Mouse (Mus musculus) duodenum, adult 2 months (tissue): ENCODE results near the gene Adrm1. TPM values are rescaled to one million over a fixed set of nuclear protein-coding genes. Genes with fewer than 3 reads are reported as not detected.

Source experiments
- polyA plus RNA-seq: library from polyadenylated mRNA; depleted of rRNA; stranded (reverse); fragments of >200 nt; gene quantifications from 2 replicates; pipeline ENCODE4 v1.2.3, GENCODE M21; 2012; ENCODE audit warnings: low replicate concordance; rRNA removed

The Adrm1 gene
- 139 and 187 TPM in 2 replicates for polyA plus RNA-seq

DNA sequence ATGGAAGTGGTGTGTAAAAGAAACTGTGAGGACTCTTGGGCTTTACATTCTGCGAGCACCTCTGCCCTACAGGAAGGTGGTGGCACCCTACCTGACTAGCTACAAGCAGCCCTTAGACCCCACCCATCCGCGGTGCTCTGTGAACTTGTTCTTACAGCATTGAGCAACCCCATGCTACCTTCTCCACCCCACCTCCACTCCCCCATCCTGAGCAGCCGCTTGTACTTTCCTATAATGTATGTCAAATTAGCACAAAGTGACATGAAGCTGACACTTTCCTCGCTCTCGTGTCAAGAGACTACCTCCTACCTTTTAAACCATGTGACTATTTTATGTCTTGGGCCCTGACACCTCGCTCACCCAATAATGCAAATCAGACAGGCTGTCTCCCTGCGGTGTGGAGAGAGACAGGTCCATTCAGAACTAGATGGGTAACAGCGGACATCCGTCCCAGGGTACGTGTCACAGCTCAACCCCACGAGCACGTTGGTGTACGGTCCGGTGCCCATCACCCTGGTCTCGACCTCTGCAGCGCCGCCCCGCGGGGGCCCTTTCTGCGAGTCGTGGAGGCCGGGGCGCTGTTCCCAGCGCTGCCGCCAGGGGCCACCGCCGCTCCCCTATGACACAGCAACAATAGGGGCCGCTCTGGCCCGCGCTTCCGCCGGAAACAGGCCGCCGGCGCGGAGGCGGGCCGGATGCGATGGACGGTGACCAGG, at the start of gene Adrm1:
TSS of gene Adrm1 (plus strand) at position 680 of the 716 bp plus-strand sequence.

Other genes with a start within 250 kb of the Adrm1 start
- 7.2 and 9.6 TPM in 2 replicates for gene Taf4, start 194.8 kb upstream of the Adrm1 start, polyA plus RNA-seq
- 8.4 and 12.6 TPM in 2 replicates for gene Lsm14b, start 146.5 kb upstream of the Adrm1 start, polyA plus RNA-seq
- gene Psma7, start 129.1 kb upstream of the Adrm1 start, polyA plus RNA-seq: 113 and 121 TPM in 2 replicates
- gene Ss18l1, start 129.0 kb upstream of the Adrm1 start, polyA plus RNA-seq: 4.0 and 4.5 TPM in 2 replicates
- gene Mtg2, start 100.9 kb upstream of the Adrm1 start, polyA plus RNA-seq: 8.9 and 9.2 TPM in 2 replicates
- gene Hrh3, start 67.0 kb upstream of the Adrm1 start, polyA plus RNA-seq: 0.33 TPM in 1 of 2 replicates, not detected in the other
- gene Osbpl2, start 52.2 kb upstream of the Adrm1 start, polyA plus RNA-seq: 13.1 and 16.0 TPM in 2 replicates
- gene Lama5, start 54.4 kb downstream of the Adrm1 start, polyA plus RNA-seq: 39.0 and 40.2 TPM in 2 replicates
- 1,302 and 2,566 TPM in 2 replicates for gene Rps21, start 85.9 kb downstream of the Adrm1 start, polyA plus RNA-seq
- gene Cables2, start 102.0 kb downstream of the Adrm1 start, polyA plus RNA-seq: 18.6 and 22.5 TPM in 2 replicates
- gene Rbbp8nl, start 118.4 kb downstream of the Adrm1 start, polyA plus RNA-seq: 1.1 and 2.7 TPM in 2 replicates
- 35.2 and 88.5 TPM in 2 replicates for gene Gata5, start 163.2 kb downstream of the Adrm1 start, polyA plus RNA-seq